Mouse (Mus musculus) forebrain, postnatal 0 days (tissue): Measurements from ENCODE around the gene Apc2. TPM values are rescaled to one million over a fixed set of nuclear protein-coding genes. Genes with fewer than 3 reads are reported as not detected.

Source experiments
- ATAC-seq: fragments of 200-750 bp; cut with Nextera tagmentation; 2 replicates; pipeline ENCODE4 v1.8.0; 2017; ENCODE audit warnings: mild to moderate bottlenecking, moderate library complexity
- DNase-seq: peaks from one replicate; pipeline ENCODE4 v3.0.0-alpha.2; 2015
- H3K27ac ChIP-seq: fragments of 300-500 bp; sonication (generic); 2 replicates; pipeline ENCODE4 v1.5.1; 2014; ENCODE audit warnings: low read depth, mild to moderate bottlenecking, antibody characterized with exemption, low read length, moderate library complexity, mixed read lengths
- H3K27me3 ChIP-seq: fragments of 300-500 bp; sonication (generic); 2 replicates; pipeline ENCODE4 v1.6.1; 2014; ENCODE audit warnings: mild to moderate bottlenecking, low read length, mixed read lengths; ENCODE audit not compliant: insufficient read depth
- H3K36me3 ChIP-seq: fragments of 300-500 bp; sonication (generic); 2 replicates; pipeline ENCODE4 v1.6.1; 2014; ENCODE audit warnings: mild to moderate bottlenecking, moderate library complexity; ENCODE audit not compliant: insufficient read depth
- H3K4me1 ChIP-seq: fragments of 300-500 bp; sonication (generic); 2 replicates; pipeline ENCODE4 v1.6.1; 2014; ENCODE audit warnings: antibody characterized with exemption; ENCODE audit not compliant: insufficient read depth
- H3K4me2 ChIP-seq: fragments of 300-500 bp; sonication (generic); 2 replicates; pipeline ENCODE4 v1.6.1; 2014; ENCODE audit warnings: low read depth, mild to moderate bottlenecking, moderate library complexity
- H3K4me3 ChIP-seq: fragments of 300-500 bp; sonication (generic); 2 replicates; pipeline ENCODE4 v1.5.1; 2014; ENCODE audit warnings: low read depth, low read length, mixed read lengths
- H3K9ac ChIP-seq: fragments of 300-500 bp; sonication (generic); 2 replicates; pipeline ENCODE4 v1.6.1; 2014; ENCODE audit warnings: mild to moderate bottlenecking
- H3K9me3 ChIP-seq: fragments of 300-500 bp; sonication (generic); 2 replicates; pipeline ENCODE4 v1.6.1; 2016; ENCODE audit warnings: low read length
- CTCF ChIP-seq: sonication (generic); IDR thresholded peaks from 2 replicates; pipeline ENCODE4 v1.5.1; 2016; ENCODE audit warnings: antibody characterized with exemption, control low read depth, low read depth
- WGBS: fragments of 180-500 bp; shearing (Covaris S2); extraction: QIAGEN DNeasy Blood & Tissue Kit; methylation state at CpG from one replicate; pipeline ENCODE4 v1.1.7; 2014; 5-methylcytosine and 5-hydroxymethylcytosine counted together
- polyA plus RNA-seq: library from polyadenylated mRNA; unstranded; fragments of >200 nt; fragmentation: Nextera tagmentation; extraction: Ambion mirVana; gene quantifications from 2 replicates; pipeline ENCODE4 v1.2.1, GENCODE M21; 2015
- total RNA-seq: library from RNA; depleted of rRNA; stranded (reverse); fragments of >200 nt; gene quantifications from 2 replicates; pipeline ENCODE4 v1.2.3, GENCODE M21; 2014

Gene Apc2
- total and polyA plus RNA-seq, 2 experiments from 2014 or later: 112 to 328 TPM

DNA sequence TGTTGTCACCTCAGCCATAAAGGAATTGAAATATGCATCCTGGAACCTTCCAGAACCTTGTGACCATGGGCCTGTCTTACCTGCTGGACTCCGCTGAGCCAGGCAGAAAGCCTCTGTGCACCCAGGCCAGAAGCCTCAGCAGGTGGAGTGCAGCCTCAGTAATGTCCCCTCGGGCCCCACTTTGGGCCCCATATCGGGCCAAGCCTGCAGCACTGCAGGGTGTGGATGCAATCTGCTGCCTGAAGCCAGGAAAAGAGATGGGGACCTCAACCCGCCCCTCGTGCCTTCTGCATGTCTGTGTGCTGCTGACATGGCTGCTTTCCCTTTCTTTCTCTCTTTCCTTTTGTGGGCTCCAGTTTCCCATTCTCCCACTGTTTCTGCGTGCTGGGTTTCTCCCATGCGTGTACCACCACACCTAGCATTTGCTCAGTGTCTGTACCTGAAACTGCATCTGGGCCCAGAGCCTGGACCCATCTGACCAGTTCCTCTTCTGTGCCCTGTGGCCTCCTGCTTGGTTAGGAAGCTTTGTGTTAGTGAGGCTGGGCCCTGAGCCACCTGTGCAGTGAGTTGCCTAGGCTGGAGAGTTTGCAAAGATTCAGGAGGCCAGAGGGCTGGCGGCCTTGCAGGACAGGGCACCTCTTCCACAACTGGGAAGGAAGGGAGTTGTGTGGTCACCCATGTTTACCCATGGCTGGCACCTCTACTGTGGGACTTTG is 23.7 kb upstream of the Apc2 start:
- Histone ChIP-seq H3K4me3 (no peak overlapping the region), H3K36me3 (peaks cover 14% of the 10 kb centered on the region), H3K9ac (no peak overlapping the region), H3K27ac (no peak overlapping the region), H3K9me3 (no peaks in the 10 kb centered on the region), H3K4me2 (no peak overlapping the region), H3K4me1 (peaks cover 9% of the 10 kb centered on the region), H3K27me3 (no peaks in the 10 kb centered on the region)
- no peak for TF ChIP-seq CTCF
- no peak for DNase-seq
- ATAC-seq: no peak
- 90% methylated on average over 8 of the region's 8 CpGs for WGBS

DNA sequence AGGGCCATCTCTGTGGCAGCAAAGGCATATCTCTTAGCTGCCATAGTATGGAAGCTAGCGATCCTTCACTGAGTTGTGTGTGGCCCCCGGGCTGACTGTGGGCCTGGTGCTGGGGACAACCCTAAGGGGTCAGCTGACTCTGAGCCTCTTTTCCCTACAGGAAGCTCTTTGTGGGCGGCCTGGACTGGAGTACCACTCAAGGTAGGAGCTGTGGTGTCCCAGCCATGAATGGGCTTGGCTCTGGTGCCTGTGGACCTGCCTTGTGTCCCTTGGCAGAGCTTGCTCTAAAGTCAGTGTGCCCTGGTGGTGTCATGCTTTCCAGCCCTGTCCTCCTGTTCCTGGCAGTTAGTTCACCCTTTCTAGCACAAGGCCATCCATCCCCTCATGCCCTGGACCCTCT is 21.9 kb upstream of the Apc2 start:
- Histone ChIP-seq H3K9ac (no peak overlapping the region), H3K9me3 (no peaks in the 10 kb centered on the region), H3K36me3 (peaks cover 33% of the 10 kb centered on the region), H3K4me3 (no peak overlapping the region), H3K27ac (no peak overlapping the region), H3K4me1 (no peaks in the 10 kb centered on the region), H3K4me2 (no peak overlapping the region), H3K27me3 (no peaks in the 10 kb centered on the region)
- ATAC-seq (no peak), DNase-seq (no peak)
- WGBS: 87% methylated on average over 3 of the region's 3 CpGs
- TF ChIP-seq CTCF: no peak

DNA sequence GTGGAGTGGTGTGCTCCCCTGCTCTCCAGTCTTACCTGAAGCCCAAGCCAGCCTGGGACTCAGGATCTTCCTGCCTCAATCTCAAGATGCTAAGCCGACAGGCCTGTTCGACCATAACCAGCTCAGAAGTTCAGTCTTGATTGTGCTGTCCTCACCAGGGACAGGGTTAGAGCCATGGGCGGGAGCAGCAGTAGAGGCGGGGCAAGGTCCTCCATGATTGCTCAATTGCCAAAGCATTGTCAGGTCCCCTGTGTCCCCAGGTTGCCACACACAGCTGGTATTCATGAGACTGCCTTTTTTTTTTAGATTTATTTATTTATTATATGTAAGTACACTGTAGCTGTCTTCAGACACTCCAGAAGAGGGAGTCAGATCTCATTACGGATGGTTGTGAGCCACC is 19.5 kb upstream of the Apc2 start:
- ATAC-seq: no peak
- Histone ChIP-seq H3K4me1 (no peaks in the 10 kb centered on the region), H3K4me3 (no peak overlapping the region), H3K9ac (no peak overlapping the region), H3K27ac (no peak overlapping the region), H3K27me3 (no peaks in the 10 kb centered on the region), H3K4me2 (no peak overlapping the region), H3K36me3 (peaks cover 55% of the 10 kb centered on the region), H3K9me3 (no peaks in the 10 kb centered on the region)
- DNase-seq: no peak
- no peak for TF ChIP-seq CTCF
- WGBS: 91% methylated on average over 5 of the region's 5 CpGs

DNA sequence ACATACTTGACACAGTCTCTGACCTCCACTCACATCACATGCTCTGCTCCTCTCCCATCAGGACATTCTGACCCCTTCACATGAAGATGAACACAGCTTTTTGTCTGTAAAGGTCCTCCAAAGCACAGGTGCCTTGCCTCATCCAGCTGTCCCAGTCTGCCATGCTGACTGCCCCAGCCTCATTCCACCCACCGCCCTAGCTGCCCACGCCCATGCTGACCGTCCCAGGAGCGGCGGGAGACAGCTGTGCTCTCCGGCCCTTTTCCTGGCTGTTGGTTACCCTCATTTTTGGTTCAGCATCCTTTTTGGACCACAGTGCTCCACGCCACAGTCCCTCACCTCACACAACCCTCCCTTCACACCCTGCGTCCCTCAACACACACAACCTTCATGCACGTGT is 17.4 kb upstream of the Apc2 start:
- H3K9ac ChIP-seq: no peak overlapping the region
- H3K4me2 ChIP-seq: no peak overlapping the region
- no peak overlapping the region for H3K27ac ChIP-seq
- no peaks in the 10 kb centered on the region for H3K9me3 ChIP-seq
- DNase-seq (no peak), ATAC-seq (no peak)
- no peak overlapping the region for H3K4me3 ChIP-seq
- H3K36me3 ChIP-seq: peaks cover 73% of the 10 kb centered on the region
- H3K27me3 ChIP-seq: no peaks in the 10 kb centered on the region
- H3K4me1 ChIP-seq: no peaks in the 10 kb centered on the region
- WGBS: 93% methylated on average over 9 of the region's 9 CpGs
- no peak for TF ChIP-seq CTCF

DNA sequence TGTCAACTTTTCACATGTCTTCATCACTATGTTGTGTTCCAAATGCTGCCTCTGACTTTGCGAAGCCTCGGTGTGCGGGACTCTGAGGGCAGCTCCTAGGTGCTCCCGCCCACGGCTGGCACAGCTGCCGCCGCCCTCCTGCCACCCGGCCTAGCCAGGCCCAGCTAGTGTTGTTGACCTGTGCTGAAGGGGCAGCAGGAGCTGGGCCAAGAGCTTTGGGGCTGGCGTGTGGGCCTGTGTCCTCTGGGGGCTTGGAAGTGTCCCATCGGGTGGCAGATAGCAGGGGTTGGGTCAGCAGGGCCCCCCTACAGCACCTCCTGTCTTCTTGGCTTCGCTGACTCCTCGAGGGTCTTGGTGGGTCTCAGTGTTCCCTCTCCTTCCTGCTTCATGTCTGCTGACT is 16.5 kb upstream of the Apc2 start:
- DNase-seq (no peak), ATAC-seq (no peak)
- Histone ChIP-seq H3K9ac (no peak overlapping the region), H3K4me2 (no peak overlapping the region), H3K4me3 (no peak overlapping the region), H3K9me3 (no peaks in the 10 kb centered on the region), H3K4me1 (no peaks in the 10 kb centered on the region), H3K27me3 (no peaks in the 10 kb centered on the region), H3K27ac (no peak overlapping the region), H3K36me3 (peaks cover 82% of the 10 kb centered on the region)
- no peak for TF ChIP-seq CTCF
- 92% methylated on average over 12 of the region's 12 CpGs for WGBS

DNA sequence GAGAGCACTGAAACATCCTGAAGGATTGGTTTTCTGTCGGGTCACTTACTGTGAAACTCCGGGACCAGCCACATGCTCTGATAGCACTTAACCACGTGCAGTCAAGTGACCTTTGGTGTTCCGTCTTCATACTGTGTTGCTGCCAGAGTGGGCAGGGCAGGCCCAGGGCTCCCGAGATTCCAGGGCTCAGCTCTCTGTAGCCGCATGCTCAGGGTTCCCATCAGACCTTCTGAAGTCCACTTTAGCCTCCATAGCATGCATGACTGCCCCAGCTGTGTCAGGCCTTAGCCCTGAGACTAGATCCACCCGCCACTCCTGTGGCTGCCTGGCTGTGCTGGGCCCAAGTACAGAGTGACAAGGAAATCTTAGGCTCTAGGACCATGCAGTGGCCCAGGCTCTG is 14.5 kb upstream of the Apc2 start:
- H3K9me3 ChIP-seq: no peaks in the 10 kb centered on the region
- no peak overlapping the region for H3K4me2 ChIP-seq
- H3K36me3 ChIP-seq: peaks cover 88% of the 10 kb centered on the region
- no peaks in the 10 kb centered on the region for H3K4me1 ChIP-seq
- H3K27me3 ChIP-seq: no peaks in the 10 kb centered on the region
- no peak overlapping the region for H3K27ac ChIP-seq
- DNase-seq: no peak
- no peak for TF ChIP-seq CTCF
- no peak for ATAC-seq
- no peak overlapping the region for H3K4me3 ChIP-seq
- WGBS: 89% methylated on average over 7 of the region's 7 CpGs
- H3K9ac ChIP-seq: no peak overlapping the region

DNA sequence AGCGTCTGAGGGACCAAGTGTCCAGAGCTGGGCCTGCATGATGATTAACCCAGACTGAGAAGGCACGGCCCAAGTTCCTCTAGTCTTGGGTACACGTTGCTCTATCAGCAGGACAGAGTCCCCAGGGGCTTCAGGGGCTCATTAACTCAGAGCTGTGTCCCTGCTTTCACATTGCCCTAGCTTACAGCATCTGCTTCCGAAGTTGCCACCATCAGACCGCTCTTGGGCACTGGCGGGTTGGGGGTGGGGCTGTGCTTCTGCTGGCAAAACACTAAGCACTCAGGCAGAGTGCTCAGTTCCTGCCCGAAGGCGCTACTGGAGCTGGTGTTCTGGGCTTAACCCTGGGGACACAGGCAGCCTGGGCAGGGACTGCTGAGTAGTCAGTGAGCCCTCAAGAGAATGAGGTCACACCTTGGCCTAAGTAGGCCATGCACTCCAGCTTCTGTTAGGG is 13.8 kb upstream of the Apc2 start:
- TF ChIP-seq CTCF: no peak
- Histone ChIP-seq H3K36me3 (peaks cover 93% of the 10 kb centered on the region), H3K4me1 (no peaks in the 10 kb centered on the region), H3K9ac (no peak overlapping the region), H3K4me3 (no peak overlapping the region), H3K27me3 (no peaks in the 10 kb centered on the region), H3K4me2 (no peak overlapping the region), H3K9me3 (no peaks in the 10 kb centered on the region), H3K27ac (no peak overlapping the region)
- 77% methylated on average over 8 of the region's 8 CpGs for WGBS
- ATAC-seq: no peak
- DNase-seq: no peak
